Mouse (Mus musculus) heart, adult 11 months (tissue): ENCODE results near the gene Trmt112.
"Not testable (repeated sequence)": the region's sequence is repeated elsewhere in the genome, so short reads cannot be mapped to it uniquely, and the experiment has no call there.

ENCODE experiments used
- DNase-seq: peaks from one replicate; pipeline ENCODE4 v3.0.0; 2022

Trmt112 gene

DNA sequence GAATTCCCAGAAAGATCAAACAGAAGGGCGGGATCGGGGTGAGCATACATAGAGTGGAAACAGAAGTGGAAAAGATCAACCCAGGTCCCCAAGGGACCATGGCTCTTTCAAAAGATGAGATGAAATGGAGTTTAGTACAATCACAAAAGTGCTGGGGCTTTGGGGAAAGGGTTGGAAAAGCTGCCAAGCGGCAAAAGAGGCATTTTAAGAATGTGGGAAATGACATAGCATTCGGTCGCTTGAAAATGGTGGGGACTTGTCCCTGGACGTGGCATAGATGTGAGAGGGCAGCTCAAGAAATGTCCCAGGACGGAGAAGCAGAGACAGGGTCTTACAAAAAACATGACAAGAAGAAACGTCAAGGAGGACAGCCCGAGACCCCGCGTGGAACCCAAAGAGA lies 477 bp upstream of the Trmt112 start:
- DNase-seq: no peak

DNA sequence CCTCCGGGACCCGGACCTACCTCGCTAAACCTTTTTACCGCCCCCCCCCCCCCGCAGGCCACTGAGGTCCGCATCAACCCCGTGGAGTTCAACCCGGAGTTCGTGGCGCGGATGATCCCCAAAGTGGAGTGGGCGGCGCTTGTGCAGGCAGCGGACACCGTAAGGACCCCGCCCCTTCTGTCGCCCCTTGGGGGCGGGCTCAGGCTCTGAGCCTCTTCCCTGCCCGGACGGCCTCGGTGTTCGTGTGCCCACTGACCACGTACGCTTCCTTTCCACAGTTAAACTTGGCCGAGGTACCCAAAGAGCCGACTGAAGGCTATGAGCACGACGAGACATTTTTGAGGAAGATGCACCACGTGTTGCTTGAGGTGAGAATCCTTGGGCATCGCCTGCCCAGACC lies 808 bp downstream of the Trmt112 start:
- not testable (repeated sequence) for DNase-seq

DNA sequence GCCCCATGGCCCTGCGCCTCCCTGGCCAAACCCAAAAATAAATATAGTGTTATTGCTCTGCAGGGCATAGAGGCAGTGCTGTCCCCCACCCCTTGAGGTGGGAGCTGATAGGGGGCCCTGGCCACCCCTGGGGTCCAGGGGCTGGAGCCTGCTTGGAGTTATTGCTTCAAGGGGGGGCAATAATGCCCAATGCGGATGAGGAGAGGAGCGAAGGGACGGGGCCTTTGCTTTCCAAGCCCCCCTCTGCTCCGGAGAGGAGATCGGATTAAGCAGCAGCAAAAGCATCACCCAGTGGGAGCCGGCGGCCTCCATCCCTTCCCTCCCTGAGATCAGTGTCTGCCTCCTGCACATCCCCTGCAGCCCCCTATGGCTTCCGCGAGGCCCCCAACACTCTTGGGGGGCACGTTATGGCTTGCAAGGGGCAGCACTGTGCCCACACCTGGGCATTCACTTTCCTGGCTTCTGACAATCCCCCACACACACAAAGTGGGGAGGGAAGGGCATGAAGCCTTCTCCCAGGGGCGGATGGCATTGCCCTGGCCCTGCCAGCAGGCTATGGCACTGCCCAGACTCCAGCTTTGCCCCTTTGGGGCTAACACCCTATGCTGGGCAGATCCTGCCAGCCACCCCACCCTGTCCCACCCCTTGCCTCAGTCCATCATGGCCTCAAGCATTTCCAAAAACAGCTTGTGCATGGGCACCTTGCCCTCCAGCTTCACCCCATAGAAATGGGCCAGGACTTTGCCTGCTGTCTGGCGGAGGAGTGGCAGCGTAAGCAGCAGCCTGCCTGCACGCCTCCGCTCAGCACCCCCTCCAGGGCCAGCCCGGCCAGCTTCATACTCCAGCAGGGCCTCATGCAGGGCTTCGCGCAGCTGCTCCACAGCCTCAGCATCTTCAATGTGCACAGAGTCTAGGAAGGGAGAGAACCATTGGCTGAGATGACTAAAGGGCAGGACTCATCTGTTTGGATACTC lies 1.9 kb downstream of the Trmt112 start:
- peak; percentile 94 for DNase-seq

DNA sequence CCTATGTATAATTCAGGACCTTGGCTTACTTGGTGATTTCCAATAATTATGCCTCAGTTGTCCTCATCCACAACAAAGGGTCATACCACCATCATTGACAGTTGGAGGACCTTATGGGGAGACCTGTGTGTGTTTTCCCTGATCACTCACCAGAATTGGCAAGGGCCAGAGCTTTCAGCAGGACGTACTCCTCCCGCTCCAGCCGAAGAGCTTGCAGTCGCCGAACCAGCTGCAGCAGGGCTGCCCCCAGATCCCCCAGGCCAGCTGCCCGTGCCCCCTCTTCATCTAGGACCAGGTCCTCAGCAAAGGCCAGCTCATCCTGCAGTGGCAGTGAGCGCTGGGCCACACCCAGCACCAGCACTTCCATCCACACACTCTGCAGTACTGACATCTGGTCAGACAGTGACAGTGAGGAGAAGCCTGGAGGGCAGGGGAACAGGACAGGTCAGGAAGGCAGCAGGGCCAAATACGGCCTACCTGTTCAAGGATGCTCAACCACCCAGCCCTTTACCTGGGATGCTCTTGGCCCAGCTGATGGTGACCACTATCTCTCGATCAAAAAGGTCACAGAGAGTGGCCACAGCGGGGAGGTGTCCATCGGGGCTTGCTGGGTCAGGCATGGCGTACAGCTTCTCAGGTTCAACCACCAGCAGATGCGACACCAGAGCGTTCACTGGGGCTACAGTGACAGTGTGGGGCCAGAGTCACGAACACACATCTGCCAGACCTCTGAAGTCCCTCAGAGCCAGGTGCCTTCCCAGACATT lies 2.9 kb downstream of the Trmt112 start:
- DNase-seq: peak; percentile 93

DNA sequence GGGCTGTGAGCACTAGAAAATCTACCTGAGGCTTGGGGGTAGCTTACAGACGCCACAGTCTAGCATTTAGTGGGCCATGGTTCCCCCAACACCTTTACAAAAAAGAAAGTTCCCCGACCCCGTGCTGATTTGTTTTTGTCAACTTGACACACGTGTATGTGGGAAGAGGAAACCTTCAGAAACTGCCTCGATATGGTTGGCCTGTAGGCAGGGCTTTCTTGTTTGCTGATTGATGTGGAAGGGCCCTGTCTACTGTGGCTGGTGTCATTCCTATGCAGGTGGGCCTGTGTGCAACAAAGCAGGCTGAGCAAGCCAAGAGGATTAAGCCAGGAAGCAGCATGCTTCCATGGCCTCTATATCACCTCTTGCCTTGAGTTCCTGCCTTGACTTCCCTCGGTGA lies 3.5 kb downstream of the Trmt112 start:
- peak; percentile 83 for DNase-seq

DNA sequence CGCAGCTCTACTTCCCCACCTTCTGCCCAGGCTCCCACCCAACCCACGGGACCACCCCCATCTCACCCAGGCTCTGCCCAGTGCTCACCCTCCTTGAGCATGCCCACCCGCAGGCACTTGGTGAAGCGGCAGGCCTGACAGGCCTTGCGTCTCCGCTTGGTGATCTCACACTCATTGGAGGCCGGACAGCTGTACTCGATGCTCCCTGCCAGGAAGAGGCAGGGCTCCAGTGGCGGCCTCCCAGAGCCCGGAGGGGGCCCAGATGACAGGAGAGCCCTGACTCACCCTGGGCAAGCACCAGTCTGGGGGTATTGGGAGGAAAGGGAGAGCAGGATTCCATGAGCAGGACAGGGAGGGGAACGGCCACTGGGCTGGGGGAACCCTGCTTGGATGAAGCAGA lies 4.5 kb downstream of the Trmt112 start:
- peak; percentile 96 for DNase-seq

DNA sequence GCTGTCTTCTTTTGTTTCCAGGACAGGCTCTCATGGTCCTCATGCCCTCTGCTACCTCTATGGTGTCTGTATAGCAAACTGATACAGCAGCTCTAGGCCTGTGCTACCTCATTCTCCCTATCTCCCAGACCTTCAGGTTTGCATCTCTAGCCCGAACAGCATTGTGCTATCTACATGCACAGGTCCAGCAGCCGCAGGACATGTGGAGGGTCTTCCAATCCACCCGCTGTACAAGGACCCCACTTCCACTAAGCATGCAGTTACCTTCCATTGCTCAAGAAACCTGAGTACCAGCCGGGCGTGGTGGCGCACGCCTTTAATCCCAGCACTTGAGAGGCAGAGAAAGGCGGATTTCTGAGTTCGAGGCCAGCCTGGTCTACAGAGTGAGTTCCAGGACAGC lies 5.0 kb downstream of the Trmt112 start:
- DNase-seq: peak; percentile 89

DNA sequence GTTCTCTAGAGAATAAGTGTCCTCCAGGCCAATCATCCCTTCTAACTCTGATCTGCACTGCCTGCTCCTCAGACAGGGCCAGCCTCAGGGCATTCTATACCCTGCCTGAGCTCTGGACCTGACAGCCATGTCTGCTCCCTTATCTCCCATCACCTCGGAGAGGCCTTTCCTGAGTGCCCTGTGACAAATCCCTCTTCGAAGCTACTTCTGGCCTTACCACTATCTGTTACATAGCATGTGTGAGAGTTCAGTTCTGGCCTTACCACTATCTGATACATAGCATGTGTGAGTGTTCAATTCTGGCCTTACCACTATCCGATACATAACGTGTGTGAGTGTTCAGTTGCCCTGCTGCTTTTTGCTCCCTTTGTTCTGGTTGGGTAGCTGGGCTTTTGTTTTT lies 5.8 kb downstream of the Trmt112 start:
- peak; percentile 86 for DNase-seq

DNA sequence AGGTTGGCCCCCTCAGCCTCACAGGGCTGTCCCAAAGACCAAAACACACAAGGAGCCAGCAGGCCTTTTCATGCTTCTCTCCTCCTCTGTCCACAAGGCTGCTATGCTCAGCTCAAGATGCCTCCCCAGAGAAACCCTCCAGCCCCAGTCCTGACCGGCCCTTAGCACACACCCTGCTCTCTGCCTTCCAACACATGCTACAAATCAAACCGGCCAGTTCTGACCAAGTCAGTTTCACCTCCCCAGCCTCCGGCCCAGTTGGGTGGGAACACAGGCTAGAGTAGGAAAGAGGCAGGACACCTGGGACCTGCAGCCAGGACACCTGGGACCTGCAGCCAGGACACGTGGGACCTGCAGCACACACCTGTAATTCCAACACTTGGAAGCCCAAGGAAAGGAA lies 7.0 kb downstream of the Trmt112 start:
- peak; percentile 88 for DNase-seq

DNA sequence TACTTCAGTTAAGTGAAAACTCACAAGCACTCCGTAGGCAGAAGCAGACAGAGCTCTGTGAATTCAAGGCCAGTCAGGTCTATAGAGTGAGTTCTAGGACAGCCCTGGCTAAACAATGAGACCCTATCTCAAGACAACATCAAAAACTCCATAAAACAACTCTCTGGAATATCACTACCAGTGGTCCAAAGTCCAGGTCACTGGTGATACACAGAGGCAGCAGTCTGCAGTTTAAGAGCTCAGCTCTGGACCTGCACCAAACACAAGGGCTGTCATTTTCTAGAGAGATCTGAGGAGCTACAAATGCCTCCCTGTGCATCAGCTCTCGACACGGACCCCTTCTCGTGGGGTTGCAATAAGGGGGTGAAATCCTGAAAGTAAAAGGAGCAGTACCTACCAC lies 8.8 kb downstream of the Trmt112 start:
- DNase-seq: no peak

DNA sequence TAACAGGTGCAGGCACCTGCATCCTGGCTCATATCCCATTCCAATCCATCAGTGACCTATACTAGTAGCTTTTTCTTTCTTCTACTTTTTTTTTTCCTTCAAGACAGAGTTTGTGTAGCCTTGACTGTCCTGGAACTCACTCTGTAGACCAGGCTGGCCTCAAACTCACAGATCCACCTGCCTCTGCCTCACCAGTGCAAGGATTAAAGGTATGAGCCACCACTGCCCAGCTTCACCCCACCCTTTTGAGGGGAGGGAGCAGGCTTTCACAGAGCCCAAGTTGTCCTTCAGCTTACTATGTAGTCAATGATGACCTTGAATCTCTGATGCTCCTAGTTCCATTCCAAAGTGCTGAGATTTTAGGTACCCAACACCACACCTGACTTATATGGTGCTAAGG lies 9.9 kb downstream of the Trmt112 start:
- DNase-seq: peak; percentile 91

DNA sequence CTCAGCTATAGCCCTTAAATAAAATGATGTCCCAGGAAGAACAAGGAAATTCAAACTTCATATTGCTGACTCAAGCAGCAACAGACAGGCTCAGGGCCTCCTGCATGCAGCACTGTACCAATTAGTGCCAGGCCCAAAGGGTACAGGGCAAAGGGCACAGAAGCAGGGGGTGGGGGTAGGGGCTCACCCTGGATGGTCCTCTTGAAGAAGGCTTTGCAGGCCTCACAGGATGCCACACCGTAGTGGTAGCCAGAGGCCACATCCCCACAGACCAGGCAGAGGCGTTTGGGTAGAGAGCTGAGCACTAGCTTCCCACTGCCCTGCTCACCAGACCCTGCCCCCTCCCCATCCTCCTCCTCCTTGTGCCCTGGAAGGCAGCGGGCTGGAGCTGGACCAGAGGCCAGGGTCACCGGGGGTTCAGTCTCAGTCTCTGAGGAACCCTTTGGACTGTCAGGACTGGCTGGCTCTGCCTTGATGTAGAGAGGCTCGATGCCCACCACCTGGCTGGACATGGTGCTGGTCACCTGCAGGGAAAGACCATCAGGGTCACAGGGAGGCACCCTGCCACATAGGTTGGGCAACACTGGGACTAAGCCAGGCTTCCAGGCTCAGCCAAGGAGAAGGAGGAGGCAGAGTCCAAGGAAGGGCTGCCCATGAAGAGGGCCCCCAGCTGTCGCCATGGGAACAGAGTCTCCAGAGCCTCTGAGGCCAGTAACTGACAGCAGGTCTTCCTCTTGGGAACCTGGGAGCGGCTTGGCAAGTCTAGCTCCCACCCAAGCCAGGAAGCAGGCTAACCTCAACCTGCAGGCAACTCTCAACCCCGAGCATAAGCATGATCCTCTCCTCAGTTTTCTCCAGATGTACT lies 10.6 kb downstream of the Trmt112 start:
- DNase-seq: peak; percentile 98

DNA sequence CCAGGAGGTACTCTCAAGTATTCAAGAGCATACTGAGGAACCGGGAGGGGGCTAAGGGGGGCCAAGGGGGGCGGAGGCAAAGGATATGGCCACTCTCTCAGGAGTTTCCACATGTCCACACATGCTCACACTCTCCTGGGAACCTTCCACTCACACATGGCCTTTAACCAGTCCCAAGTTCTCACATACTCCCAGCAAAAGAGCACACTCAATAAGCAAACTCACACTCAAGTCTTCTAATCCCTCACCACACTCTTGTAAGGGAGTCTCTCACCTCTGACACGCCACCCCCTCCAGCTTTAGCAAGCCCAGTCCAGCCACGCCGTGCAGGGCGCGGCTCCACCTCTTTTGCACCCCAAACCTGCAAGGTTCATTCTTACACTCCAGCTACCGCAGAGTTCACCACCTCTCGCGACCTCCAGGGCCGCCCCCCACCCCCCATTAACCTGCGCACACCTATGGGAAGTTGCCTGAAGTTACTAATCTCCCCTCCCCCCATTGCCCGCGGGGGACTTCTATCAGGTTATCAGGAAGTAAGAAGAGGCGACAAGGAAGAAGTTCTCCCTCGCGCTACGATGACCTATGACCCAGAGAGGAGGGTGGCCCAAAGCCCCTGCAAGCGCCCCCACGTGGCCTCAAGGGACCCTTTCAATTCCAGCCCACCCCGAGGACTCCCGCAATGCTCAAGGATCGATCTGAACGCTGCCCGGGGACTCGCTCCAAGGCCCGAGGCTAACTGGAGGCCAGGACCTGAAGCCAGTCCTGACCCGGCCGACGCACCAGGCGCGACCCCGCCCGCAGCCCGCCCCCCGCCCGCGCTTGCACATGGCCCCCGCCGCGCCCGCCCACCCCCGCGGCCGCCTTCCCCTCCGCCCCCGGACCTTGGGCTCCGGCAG lies 11.5 kb downstream of the Trmt112 start:
- DNase-seq: peak; percentile 98

DNA sequence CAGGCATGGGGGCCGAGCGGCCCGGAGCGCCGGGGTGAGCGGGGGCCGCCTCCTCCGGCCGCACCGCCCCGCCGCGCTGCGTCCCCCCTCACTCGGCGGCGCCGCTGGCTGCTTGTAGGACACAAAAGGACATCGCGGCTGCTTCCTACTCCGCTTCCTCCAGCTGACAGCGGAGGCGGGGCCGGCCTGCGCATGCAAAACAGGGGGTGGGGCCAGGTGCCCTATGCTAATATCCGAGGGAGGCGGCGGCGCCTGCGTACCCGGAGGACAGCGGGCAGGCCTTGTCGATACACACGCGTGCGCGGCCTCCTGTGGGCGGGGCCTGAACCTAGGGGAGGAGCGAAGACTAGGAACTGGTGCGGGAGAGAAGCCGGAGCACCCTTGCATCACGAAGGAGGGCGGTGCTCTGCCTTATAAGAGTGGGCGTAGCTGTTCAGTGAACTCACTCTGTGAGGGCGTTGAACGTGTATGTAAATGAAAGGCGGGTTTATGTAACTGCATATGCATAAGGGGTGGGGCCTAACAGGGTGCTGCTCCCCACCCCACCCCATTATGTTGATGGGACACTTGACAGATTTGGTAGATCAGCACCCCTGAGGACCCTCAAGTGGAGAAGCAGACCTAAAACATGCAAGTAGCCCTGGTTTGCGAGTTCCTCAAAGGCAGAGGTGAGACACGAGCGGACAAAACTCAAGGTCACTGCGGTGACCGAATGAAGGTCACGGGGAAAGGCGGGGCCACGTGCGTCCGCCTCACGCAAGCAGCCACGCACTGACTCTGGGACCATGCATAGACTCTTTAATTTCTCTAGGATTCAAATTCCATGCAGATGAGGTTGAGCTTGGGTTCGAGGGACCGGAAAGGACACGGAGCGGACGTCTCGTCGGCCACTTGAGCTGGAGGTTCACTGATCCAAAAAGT lies 12.4 kb downstream of the Trmt112 start, which contains the start of gene Esrra:
TSS of gene Esrra (minus strand) at position 167 of the 921 bp plus-strand sequence.
- DNase-seq: peak; percentile 100

DNA sequence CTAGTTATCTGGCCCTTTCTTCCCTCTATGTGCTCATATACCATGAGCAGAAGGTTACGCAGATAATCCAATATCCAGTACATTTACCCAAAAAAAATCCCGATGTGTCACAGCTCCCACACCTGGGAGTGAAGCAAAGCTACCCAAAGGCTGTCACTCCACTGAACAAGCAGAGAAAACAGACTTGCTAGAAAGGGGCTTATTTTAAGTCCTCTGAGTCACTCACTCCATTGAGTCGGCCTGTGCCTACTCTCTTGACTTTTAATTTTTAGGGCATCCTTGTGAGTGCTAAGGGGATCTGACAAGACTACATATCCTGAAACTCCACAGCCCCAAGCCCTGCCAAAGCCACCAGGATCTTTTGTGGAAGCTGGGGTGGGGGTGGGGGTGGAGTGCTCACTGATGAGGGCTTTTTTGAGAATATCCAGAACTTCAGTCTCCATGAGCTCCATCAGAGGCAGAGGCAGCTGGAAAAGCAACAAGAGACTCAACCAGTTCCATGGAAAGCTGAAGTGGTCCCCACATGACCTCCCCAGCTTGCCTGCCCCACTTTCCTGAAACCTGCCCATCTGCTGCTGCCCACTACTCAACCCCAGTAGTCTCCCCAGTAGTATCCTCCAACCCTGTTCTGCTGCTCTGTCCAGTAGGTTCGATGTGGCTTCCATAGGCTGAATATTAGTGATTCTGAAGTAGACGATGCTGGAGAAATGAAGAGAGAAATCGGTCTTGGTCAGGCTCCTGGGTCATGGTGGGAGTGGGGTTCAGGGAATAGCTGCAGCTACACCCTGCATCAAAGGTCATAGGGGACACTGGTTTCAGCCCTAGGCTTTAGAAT lies 13.6 kb downstream of the Trmt112 start:
- DNase-seq: peak; percentile 91

DNA sequence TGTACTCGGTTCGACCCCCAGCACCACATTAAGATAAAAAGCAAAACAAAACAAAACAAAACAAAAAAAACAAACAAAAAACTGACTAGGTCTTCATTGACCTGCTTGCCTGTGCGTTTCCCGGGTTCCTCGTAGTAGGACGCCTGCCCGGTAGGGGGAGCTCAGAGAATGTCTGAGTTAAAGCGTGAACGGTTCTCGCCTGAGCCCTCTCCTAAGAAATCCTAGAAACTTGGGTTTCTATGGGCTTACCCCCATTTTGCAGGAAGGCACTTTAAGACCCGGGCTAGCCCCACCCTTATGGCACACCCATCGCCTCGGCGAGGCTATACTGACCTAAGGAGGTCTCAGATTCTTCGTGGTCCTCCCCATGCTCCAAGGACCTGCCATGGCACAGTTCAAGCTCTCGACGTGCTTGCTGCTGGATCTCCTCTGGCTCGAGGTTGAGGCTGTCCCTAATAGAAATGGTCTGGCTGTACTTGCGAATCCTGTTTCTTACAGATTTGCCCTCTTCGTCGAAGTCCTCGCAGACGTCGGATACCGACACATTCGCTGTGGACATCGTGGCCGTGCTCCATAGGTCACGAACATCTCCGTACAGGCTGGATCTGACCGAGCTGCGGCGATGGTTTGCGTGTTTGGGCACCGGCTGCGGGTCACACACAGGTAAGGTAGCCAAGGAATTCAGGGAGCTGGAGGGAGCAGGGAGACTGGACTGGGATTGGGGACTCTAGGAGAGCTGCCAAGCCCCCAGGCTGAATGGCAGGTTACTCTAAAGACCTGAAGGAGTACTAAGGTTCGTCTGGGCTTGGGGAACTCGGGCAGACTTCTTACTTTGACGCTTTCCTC lies 15.2 kb downstream of the Trmt112 start:
- peak; percentile 95 for DNase-seq

DNA sequence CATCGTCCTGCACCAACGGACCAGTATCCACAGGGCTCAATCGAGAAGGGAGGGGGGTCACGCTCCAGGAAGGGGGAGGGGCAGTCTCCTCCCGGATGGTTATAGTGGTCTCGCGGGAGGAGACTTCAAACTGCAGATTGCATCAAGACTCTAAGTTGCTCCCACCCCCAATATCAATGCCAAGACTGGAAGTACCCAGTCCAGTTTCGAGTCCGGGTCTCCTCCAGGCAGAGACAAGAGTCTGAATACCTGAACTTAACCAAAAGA lies 15.7 kb downstream of the Trmt112 start, which contains the start of gene Catsperz:
TSS of gene Catsperz (minus strand) at position 74 of the 267 bp plus-strand sequence.
- no peak for DNase-seq

DNA sequence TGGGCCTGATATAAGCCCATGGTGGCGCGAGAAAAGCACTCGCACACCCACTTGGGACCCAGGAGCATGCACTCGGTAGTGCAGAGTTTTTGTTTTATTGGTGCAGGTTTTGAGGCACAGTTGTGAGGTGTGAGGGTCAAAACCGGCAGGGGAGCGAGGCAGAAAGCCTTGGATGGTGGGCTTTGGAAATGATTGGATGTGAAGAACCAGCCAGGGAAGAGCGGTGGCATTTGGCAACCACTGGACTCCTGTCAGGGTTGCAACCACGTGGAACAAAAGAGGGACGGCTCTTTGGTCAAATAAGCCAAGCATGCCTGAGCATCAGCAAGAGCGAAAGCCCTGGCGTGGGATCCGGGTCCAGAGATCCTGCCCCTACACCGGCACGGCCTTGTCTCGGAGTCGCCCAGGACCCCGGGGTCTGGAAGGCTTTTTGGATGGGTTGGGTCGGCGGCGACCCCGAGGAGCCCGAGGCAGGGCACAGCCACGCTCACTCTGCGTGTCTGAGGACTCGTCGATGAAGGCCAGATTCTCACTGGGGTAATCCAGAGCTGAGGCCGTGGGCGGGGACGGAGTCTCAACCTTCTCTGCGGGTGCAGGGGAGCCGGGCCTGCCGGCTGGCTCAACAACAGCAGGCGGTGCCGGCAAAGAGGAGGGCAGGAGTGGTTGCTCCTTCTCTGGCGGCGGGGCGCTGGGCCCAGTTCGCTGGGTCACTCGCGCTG lies 16.3 kb downstream of the Trmt112 start:
- peak; percentile 89 for DNase-seq
